Mouse (Mus musculus) embryonic facial prominence, embryonic 13.5 days (tissue): ENCODE data around the gene Pafah1b2. TPM values are rescaled to one million over a fixed set of nuclear protein-coding genes. Genes with fewer than 3 reads are reported as not detected.

Experiments used
- ATAC-seq: fragments of 200-750 bp; cut with Nextera tagmentation; 2 replicates; pipeline ENCODE4 v1.8.0; 2017; ENCODE audit warnings: low read depth; ENCODE audit not compliant: insufficient number of reproducible peaks, insufficient read depth, low FRiP score, low TSS enrichment
- H3K27ac ChIP-seq: fragments of 300-500 bp; sonication (generic); 2 replicates; pipeline ENCODE4 v1.5.1; 2015; ENCODE audit warnings: moderate library complexity, mild to moderate bottlenecking, inconsistent platforms
- H3K27me3 ChIP-seq: fragments of 300-500 bp; sonication (generic); 2 replicates; pipeline ENCODE4 v1.6.1; 2015; ENCODE audit warnings: mild to moderate bottlenecking, inconsistent platforms
- H3K36me3 ChIP-seq: fragments of 300-500 bp; sonication (generic); 2 replicates; pipeline ENCODE4 v1.6.1; 2015; ENCODE audit warnings: mild to moderate bottlenecking, inconsistent platforms
- H3K4me1 ChIP-seq: fragments of 300-500 bp; sonication (generic); 2 replicates; pipeline ENCODE4 v1.6.1; 2015; ENCODE audit warnings: inconsistent platforms
- H3K4me2 ChIP-seq: fragments of 300-500 bp; sonication (generic); 2 replicates; pipeline ENCODE4 v1.6.1; 2015; ENCODE audit warnings: moderate library complexity, mild to moderate bottlenecking, inconsistent platforms
- H3K4me3 ChIP-seq: fragments of 300-500 bp; sonication (generic); 2 replicates; pipeline ENCODE4 v1.5.1; 2015; ENCODE audit warnings: mild to moderate bottlenecking, inconsistent platforms
- H3K9ac ChIP-seq: fragments of 300-500 bp; sonication (generic); 2 replicates; pipeline ENCODE4 v1.6.1; 2015; ENCODE audit warnings: mild to moderate bottlenecking, inconsistent platforms
- H3K9me3 ChIP-seq: fragments of 300-500 bp; sonication (generic); 2 replicates; pipeline ENCODE4 v1.6.1; 2016; ENCODE audit warnings: inconsistent platforms
- WGBS: fragments of 180-500 bp; shearing (Covaris S2); methylation state at CpG from one replicate; pipeline ENCODE4 v1.1.7; 2015; ENCODE audit warnings: mixed read lengths; 5-methylcytosine and 5-hydroxymethylcytosine counted together
- polyA plus RNA-seq: library from polyadenylated mRNA; unstranded; fragments of >200 nt; fragmentation: Nextera tagmentation; extraction: Ambion mirVana; gene quantifications from 2 replicates; pipeline ENCODE4 v1.2.1, GENCODE M21; 2015

The Pafah1b2 gene
- polyA plus RNA-seq, 1 experiment from 2014 or later: 180 TPM

DNA sequence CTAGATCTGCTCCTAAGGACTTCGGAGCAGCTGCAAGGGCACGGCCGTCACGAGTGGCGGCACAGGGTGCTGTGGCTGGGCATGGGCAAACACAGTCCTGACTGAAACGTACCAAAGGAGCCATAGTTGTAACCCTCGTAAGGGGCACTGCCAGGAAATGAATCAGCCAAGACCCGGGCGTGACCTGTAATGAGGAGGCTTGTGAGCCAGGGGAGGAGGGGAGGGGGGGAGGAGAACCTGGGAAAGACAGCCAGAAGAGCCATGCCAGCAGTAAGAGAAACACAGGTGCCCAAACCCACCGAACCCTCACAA is 65.7 kb downstream of the Pafah1b2 start:
- Histone ChIP-seq H3K36me3 (peaks cover 98% of the 10 kb centered on the region), H3K9ac (no peak overlapping the region), H3K9me3 (no peaks in the 10 kb centered on the region), H3K4me2 (no peak overlapping the region), H3K4me3 (no peak overlapping the region), H3K27me3 (no peaks in the 10 kb centered on the region), H3K4me1 (no peaks in the 10 kb centered on the region), H3K27ac (no peak overlapping the region)
- WGBS: 84% methylated on average over 10 of the region's 10 CpGs
- no peak for ATAC-seq

DNA sequence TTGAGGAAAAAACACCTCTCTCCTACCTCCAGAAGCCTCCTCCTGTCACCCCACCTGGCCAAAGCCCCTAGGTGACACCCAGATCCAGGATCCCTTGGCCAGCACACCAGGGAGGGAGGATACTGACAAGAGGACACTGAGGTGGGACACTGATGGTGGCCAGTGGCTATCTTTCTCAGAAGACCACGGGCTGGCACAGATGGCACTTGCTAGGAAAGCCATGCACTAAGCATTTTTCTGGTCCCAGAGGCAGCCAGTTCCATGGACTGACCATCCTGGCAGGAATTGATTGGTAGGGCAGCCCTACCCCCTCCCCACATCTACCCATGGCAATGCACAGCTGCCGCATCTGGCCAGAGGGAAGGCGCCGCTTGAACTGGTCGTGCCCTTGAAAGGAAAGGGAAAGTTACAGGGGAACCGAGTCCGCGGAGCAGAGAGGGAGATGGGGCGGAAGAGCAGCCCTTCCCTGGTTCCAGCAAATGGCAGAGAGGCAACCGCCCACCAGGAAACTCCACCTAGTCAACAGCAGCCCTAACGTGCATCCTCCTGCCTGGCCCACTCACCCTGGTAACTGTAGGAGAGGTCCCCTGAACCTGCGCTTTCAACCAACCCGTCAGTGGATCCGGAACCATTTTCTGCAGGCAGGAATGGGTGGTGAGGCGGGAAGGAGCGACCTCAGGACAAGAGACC is 66.2 kb downstream of the Pafah1b2 start:
- Histone ChIP-seq H3K27me3 (no peaks in the 10 kb centered on the region), H3K9ac (no peak overlapping the region), H3K36me3 (peaks cover 98% of the 10 kb centered on the region), H3K9me3 (no peaks in the 10 kb centered on the region), H3K4me3 (no peak overlapping the region), H3K4me1 (no peaks in the 10 kb centered on the region), H3K27ac (no peak overlapping the region), H3K4me2 (no peak overlapping the region)
- no peak for ATAC-seq
- 90% methylated on average over 16 of the region's 16 CpGs for WGBS

DNA sequence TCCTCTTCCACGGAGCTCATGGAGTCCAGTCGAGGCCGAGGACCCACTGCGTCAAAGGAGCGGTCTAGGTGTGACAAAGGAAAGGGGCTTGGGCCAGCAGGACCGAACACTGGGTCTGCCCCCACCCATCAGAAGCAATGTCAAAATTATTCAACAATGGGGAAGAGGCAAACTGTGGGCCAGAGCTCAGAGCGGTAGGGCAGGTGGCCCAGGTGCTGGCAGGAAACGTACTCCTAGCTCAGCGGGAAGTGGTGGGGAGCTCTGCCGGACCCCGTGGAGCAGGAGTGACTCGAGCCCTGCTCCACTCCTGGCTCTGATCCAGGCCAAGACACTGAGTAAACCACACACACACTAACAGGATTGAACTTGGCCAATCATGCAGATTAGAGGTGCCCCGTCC is 66.8 kb downstream of the Pafah1b2 start:
- Histone ChIP-seq H3K4me3 (no peak overlapping the region), H3K27me3 (no peaks in the 10 kb centered on the region), H3K27ac (no peak overlapping the region), H3K36me3 (peaks cover 100% of the 10 kb centered on the region), H3K9ac (no peak overlapping the region), H3K9me3 (no peaks in the 10 kb centered on the region), H3K4me2 (no peak overlapping the region), H3K4me1 (no peaks in the 10 kb centered on the region)
- WGBS: 84% methylated on average over 13 of the region's 13 CpGs
- ATAC-seq: no peak

- Histone ChIP-seq H3K27me3 (no peaks in the 10 kb centered on the region), H3K4me3 (no peak overlapping the region), H3K27ac (no peak overlapping the region), H3K36me3 (peaks cover 95% of the 10 kb centered on the region), H3K4me2 (no peak overlapping the region), H3K9me3 (no peaks in the 10 kb centered on the region), H3K9ac (no peak overlapping the region), H3K4me1 (no peaks in the 10 kb centered on the region)
- 83% methylated on average over 13 of the region's 13 CpGs for WGBS
- no peak for ATAC-seq
Measured at GRCm38 (mm10) chr9:45944506-45945400, 67.7 kb downstream of the Pafah1b2 start.

GRCm38 (mm10) chr9:45943628-45944505 is 68.6 kb downstream of the Pafah1b2 start:
- Histone ChIP-seq H3K4me3 (no peak overlapping the region), H3K9me3 (no peaks in the 10 kb centered on the region), H3K27ac (no peak overlapping the region), H3K27me3 (no peaks in the 10 kb centered on the region), H3K36me3 (peaks cover 95% of the 10 kb centered on the region), H3K4me2 (no peak overlapping the region), H3K4me1 (no peaks in the 10 kb centered on the region), H3K9ac (no peak overlapping the region)
- ATAC-seq: no peak
- WGBS: 86% methylated on average over 8 of the region's 8 CpGs

GRCm38 (mm10) chr9:45942916-45943315 is 69.6 kb downstream of the Pafah1b2 start:
- H3K4me3 ChIP-seq: no peak overlapping the region
- H3K9ac ChIP-seq: no peak overlapping the region
- ATAC-seq: no peak
- H3K4me1 ChIP-seq: no peaks in the 10 kb centered on the region
- no peak overlapping the region for H3K27ac ChIP-seq
- no peaks in the 10 kb centered on the region for H3K9me3 ChIP-seq
- peaks cover 95% of the 10 kb centered on the region for H3K36me3 ChIP-seq
- H3K4me2 ChIP-seq: no peak overlapping the region
- 85% methylated on average over 8 of the region's 8 CpGs for WGBS
- H3K27me3 ChIP-seq: no peaks in the 10 kb centered on the region

GRCm38 (mm10) chr9:45942464-45942863 is 70.0 kb downstream of the Pafah1b2 start:
- no peak for ATAC-seq
- H3K27me3 ChIP-seq: no peaks in the 10 kb centered on the region
- H3K9me3 ChIP-seq: no peaks in the 10 kb centered on the region
- no peaks in the 10 kb centered on the region for H3K4me1 ChIP-seq
- 94% methylated on average over 16 of the region's 16 CpGs for WGBS
- H3K27ac ChIP-seq: no peak overlapping the region
- H3K36me3 ChIP-seq: peaks cover 95% of the 10 kb centered on the region
- no peak overlapping the region for H3K9ac ChIP-seq
- H3K4me2 ChIP-seq: no peak overlapping the region
- no peak overlapping the region for H3K4me3 ChIP-seq

GRCm38 (mm10) chr9:45941329-45941888 is 71.1 kb downstream of the Pafah1b2 start:
- Histone ChIP-seq H3K4me3 (no peak overlapping the region), H3K27me3 (no peaks in the 10 kb centered on the region), H3K27ac (no peak overlapping the region), H3K36me3 (peaks cover 85% of the 10 kb centered on the region), H3K9ac (no peak overlapping the region), H3K9me3 (no peaks in the 10 kb centered on the region), H3K4me1 (peaks cover under 1% of the 10 kb centered on the region), H3K4me2 (no peak overlapping the region)
- no peak for ATAC-seq
- 66% methylated on average over 18 of the region's 18 CpGs for WGBS

GRCm38 (mm10) chr9:45939794-45940193 is 72.7 kb downstream of the Pafah1b2 start:
- H3K27ac ChIP-seq: no peak overlapping the region
- no peak for ATAC-seq
- 0 out of 2 replicates have a peak overlapping the region, but pooled peaks have one; percentile 21 for H3K9ac ChIP-seq
- 92% methylated on average over 6 of the region's 6 CpGs for WGBS
- H3K4me2 ChIP-seq: no peak overlapping the region
- H3K4me1 ChIP-seq: peaks cover 13% of the 10 kb centered on the region
- peaks cover 68% of the 10 kb centered on the region for H3K36me3 ChIP-seq
- no peak overlapping the region for H3K4me3 ChIP-seq
- H3K27me3 ChIP-seq: no peaks in the 10 kb centered on the region
- H3K9me3 ChIP-seq: no peaks in the 10 kb centered on the region

- Histone ChIP-seq H3K9me3 (no peaks in the 10 kb centered on the region), H3K27ac (no peak overlapping the region), H3K36me3 (peaks cover 61% of the 10 kb centered on the region), H3K27me3 (no peaks in the 10 kb centered on the region), H3K4me1 (peaks cover 13% of the 10 kb centered on the region), H3K4me2 (no peak overlapping the region), H3K9ac (no peak overlapping the region), H3K4me3 (no peak overlapping the region)
- ATAC-seq: no peak
- 71% methylated on average over 15 of the region's 15 CpGs for WGBS
Measured at GRCm38 (mm10) chr9:45938952-45939637, 73.4 kb downstream of the Pafah1b2 start.

- H3K27me3 ChIP-seq: no peaks in the 10 kb centered on the region
- H3K9me3 ChIP-seq: no peaks in the 10 kb centered on the region
- no peak overlapping the region for H3K4me3 ChIP-seq
- H3K9ac ChIP-seq: no peak overlapping the region
- no peak overlapping the region for H3K27ac ChIP-seq
- peaks cover 51% of the 10 kb centered on the region for H3K36me3 ChIP-seq
- ATAC-seq: no peak
- no peak overlapping the region for H3K4me2 ChIP-seq
- 93% methylated on average over 8 of the region's 8 CpGs for WGBS
- peaks cover 20% of the 10 kb centered on the region for H3K4me1 ChIP-seq
Measured at GRCm38 (mm10) chr9:45938088-45938487, 74.4 kb downstream of the Pafah1b2 start.
